Mouse (Mus musculus) cerebellum, adult 2 months (tissue): ENCODE data around the gene Aoc2. TPM values are rescaled to one million over a fixed set of nuclear protein-coding genes. Genes with fewer than 3 reads are reported as not detected.

Experiments
- DNase-seq, 2 experiments: peaks; one replicate each; pipeline ENCODE4 v3.0.0; 2021
- H3K27ac ChIP-seq: fragments of 200-500 bp; 2 replicates; pipeline ENCODE4 v1.5.1; 2012; ENCODE audit warnings: low read length, control low read depth, inconsistent platforms; ENCODE audit not compliant: insufficient read depth
- H3K27me3 ChIP-seq: fragments of 200-500 bp; 2 replicates; pipeline ENCODE4 v1.6.1; 2012; ENCODE audit warnings: inconsistent platforms, mild to moderate bottlenecking, low read length, moderate library complexity; ENCODE audit not compliant: control insufficient read depth, insufficient read depth
- H3K4me1 ChIP-seq: fragments of 200-500 bp; 2 replicates; pipeline ENCODE4 v1.6.1; 2011; ENCODE audit warnings: low read length; ENCODE audit not compliant: control insufficient read depth, insufficient read depth
- H3K4me3 ChIP-seq: fragments of 200-500 bp; replicated peaks from 2 replicates; pipeline ENCODE3; 2011; ENCODE audit warnings: mild to moderate bottlenecking, low read depth, low read length, control low read depth; ENCODE audit not compliant: insufficient read depth
- CTCF ChIP-seq: fragments of 200-500 bp; IDR thresholded peaks from 2 replicates; pipeline ENCODE4 v1.5.1; 2011; ENCODE audit warnings: low read depth, mild to moderate bottlenecking, control low read depth, low read length, moderate library complexity, borderline replicate concordance; ENCODE audit not compliant: insufficient read depth
- POLR2A ChIP-seq: fragments of 200-500 bp; IDR thresholded peaks from 2 replicates; pipeline ENCODE4 v1.6.1; 2011; ENCODE audit warnings: low read length, control low read depth, borderline replicate concordance; ENCODE audit not compliant: insufficient read depth
- WGBS: fragments of 180-500 bp; shearing (Covaris S2); methylation state at CpG from one replicate; pipeline ENCODE4 v1.1.7; 2018; 5-methylcytosine and 5-hydroxymethylcytosine counted together
- polyA plus RNA-seq: library from polyadenylated mRNA; depleted of rRNA; stranded (reverse); fragments of >200 nt; gene quantifications from 2 replicates; pipeline ENCODE4 v1.2.3, GENCODE M21; 2012

Aoc2 gene
- polyA plus RNA-seq, 1 experiment: 2.9 TPM

DNA sequence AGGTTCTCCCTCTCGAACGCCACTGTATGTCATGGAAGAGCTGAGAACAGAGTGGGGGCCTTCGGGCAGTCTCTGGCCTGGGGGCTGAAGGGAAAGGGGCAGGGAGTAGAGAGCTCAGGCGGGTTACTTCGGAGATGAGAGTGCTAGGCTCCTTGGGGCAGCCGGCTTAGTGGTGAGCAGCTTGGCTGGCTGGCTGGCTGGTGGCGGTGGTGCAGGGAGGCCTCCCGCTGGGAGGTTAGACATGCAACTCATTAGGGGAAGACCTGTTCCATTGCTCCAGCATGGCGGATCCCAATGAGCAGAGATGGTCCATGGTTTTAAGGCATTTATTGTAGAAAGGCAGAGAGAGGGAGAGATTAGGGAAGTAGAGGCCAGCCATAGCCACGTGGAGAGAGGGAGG lies 9.2 kb downstream of the Aoc2 start:
- Histone ChIP-seq H3K27ac (no peak overlapping the region), H3K4me1 (0 out of 2 replicates have a peak, but pooled peaks cover 4% of the 10 kb centered on the region), H3K27me3 (no peaks in the 10 kb centered on the region), H3K4me3 (no peak overlapping the region)
- TF ChIP-seq CTCF (no peak), POLR2A (no peak)
- WGBS: 24% methylated on average over 10 of the region's 10 CpGs
- DNase-seq: no peak

DNA sequence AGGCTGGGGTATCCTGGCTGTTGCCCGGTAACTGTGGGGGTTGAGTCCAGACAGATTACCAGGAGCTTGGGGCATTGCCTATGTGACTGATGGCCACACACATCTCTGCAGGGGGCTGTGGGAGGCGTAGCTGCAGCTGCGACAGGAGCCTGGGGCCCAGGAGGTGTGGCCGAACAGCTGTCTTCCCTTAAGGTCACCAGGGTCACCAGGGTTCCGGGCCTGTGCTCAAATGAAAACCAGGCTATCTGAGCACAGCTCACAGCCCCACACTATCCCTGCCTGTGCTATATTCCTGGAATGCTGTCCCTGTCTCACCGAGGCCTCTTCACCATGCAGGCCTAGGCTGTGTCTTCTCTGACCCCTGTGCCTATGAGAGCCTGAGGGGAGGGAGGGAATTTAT lies 9.7 kb downstream of the Aoc2 start:
- H3K4me3 ChIP-seq: no peak overlapping the region
- H3K27me3 ChIP-seq: no peaks in the 10 kb centered on the region
- 0 out of 2 replicates have a peak, but pooled peaks cover 4% of the 10 kb centered on the region for H3K4me1 ChIP-seq
- H3K27ac ChIP-seq: no peak overlapping the region
- DNase-seq: no peak
- WGBS: 15% methylated on average over 6 of the region's 6 CpGs
- no peak for TF ChIP-seq CTCF
- TF ChIP-seq POLR2A: no peak

DNA sequence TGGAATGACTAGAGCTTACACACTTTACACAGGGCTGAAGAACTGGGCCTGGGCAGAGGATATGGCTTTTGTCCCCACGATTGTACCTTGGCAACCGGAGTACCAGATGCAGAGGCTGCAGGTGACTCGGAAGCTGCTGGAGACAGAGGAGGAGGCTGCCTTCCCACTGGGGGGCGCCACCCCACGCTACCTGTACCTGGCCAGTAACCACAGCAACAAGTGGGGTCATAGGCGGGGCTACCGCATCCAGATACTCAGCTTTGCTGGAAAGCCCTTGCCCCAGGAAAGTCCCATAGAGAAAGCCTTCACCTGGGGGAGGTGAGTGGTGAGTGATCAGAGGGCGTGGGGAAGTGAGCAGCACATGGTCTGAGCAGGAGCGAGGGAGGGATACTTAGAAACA lies 10.8 kb downstream of the Aoc2 start:
- Histone ChIP-seq H3K27ac (no peak overlapping the region), H3K4me3 (no peak overlapping the region), H3K27me3 (no peaks in the 10 kb centered on the region), H3K4me1 (0 out of 2 replicates have a peak, but pooled peaks cover 4% of the 10 kb centered on the region)
- DNase-seq: no peak
- TF ChIP-seq CTCF (no peak), POLR2A (no peak)
- 80% methylated on average over 9 of the region's 9 CpGs for WGBS

DNA sequence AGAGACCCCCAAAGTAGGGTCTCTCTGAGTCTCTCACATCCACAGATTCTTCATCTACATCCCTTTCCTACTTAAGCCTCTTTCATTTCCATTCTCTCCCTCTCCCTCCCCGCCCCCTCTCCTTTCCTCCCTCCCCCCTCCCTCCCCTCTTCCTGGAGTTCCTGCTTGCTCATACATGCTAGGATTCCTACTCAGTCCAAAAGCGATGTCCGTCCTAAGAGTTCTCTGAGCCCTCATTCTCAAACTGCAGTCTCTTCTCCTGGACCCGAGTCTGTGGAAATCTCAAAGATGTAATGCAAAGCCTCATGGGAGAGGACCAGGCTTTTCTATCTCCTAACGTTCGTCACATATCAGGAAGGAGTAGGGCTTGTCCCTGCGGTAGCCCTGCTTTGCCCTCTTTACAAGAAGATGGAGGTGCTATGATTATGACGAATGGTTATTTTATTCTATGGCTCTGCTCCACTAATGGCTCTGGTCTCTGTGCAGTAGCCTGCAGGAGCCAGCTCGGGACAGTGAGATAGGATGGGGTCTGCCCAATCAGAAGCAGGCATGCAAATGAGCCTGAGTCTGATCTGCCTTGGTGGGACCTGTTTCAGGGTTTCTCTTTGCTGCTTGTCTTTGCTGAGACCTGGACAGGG lies 13.4 kb downstream of the Aoc2 start:
- DNase-seq: peak; percentile 31 to 54
- WGBS: 1% methylated on average over 8 of the region's 9 CpGs
- 0 out of 2 replicates have a peak, but pooled peaks cover 4% of the 10 kb centered on the region for H3K4me1 ChIP-seq
- TF ChIP-seq CTCF (no peak), POLR2A (peak; percentile 28; the same call in 1 of the 2 replicates)
- H3K27ac ChIP-seq: no peak overlapping the region
- peak overlapping the region; percentile 50 for H3K4me3 ChIP-seq
- no peaks in the 10 kb centered on the region; the same call in 1 of the 2 replicates for H3K27me3 ChIP-seq

DNA sequence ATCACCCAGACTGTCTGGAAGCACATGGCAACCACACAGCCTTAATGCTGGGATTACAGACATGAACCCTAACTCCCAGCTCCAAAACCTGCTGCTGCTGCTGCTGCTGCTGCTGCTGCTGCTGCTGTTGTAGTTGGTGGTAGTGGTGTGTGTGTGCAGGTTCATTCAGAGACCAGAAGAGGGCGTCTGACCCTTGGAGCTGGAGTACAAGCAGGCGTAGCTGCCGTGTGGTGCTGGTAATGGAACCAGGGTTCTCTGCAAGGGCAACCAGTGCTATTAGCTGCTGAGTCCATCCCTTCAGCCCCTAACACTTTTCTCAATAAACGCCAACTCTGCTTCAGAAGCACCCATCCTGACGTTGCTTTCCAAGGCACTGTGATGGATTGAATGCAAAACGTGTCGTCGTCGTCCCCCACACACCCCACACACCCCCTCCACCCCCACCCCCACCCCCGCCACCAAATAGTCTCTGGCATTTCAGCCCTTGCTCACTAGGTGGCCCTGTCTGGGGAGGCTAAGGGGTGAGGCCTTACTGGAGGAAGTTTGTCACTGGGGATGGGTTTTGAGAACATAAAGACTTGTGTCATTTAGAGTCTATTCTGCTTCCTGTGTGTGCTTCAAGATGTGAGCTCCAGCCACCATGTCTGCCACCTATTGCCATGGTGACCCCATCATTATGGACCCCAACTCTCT lies 22.4 kb downstream of the Aoc2 start:
- no peak overlapping the region for H3K27ac ChIP-seq
- no peak for DNase-seq
- 70% methylated on average over 10 of the region's 10 CpGs for WGBS
- H3K4me1 ChIP-seq: no peaks in the 10 kb centered on the region
- no peak overlapping the region for H3K4me3 ChIP-seq
- no peak for TF ChIP-seq CTCF
- no peak for TF ChIP-seq POLR2A
- H3K27me3 ChIP-seq: no peaks in the 10 kb centered on the region; the same call in 1 of the 2 replicates

DNA sequence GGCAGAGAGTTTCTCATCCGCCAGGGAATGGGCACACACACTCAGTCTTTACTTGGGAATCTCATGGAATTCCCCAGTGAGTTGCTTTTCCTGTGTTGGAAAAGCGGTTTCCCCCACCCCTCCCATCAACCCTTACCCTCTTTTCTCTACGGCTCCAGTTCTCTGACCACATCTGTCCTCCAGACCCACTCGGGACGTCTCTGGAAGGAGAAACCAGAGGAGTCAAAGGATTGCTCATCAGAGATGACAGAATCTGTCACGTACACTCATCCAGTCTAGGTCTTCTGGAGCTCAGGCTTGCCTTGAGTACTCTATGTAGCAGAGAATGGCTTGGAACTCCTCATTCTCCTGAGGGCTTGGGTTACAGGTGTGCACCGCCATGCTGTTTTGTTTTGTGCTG lies 23.9 kb downstream of the Aoc2 start:
- no peak for DNase-seq
- WGBS: 65% methylated on average over 7 of the region's 7 CpGs
- H3K27me3 ChIP-seq: no peaks in the 10 kb centered on the region
- no peaks in the 10 kb centered on the region for H3K4me1 ChIP-seq
- H3K4me3 ChIP-seq: no peak overlapping the region
- TF ChIP-seq POLR2A: no peak
- no peak for TF ChIP-seq CTCF
- no peak overlapping the region for H3K27ac ChIP-seq

DNA sequence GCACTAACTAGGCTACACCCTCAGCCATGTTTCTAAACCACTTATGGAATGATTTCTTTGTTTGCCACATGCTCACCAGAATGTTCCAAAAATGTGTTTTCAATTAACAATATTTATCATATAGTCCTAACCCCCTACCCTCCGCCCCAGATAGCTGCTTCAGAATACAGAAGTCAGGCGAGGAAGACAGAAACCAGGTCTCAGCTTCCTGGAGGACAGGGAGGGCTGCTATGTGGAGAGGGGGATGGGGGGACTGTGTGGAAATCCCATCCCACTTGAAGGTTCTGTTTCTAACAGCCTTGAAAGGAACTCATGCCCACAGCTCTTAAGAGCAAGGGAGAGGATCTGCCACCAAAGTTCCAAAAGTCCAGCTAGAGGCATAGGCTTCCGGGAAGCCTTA lies 24.4 kb downstream of the Aoc2 start:
- Histone ChIP-seq H3K27me3 (no peaks in the 10 kb centered on the region), H3K4me1 (no peaks in the 10 kb centered on the region), H3K27ac (no peak overlapping the region), H3K4me3 (no peak overlapping the region)
- DNase-seq: no peak
- TF ChIP-seq POLR2A (no peak), CTCF (no peak)
- 91% methylated on average over 3 of the region's 3 CpGs for WGBS
